Mouse (Mus musculus) G1E (cell line): ENCODE data around the gene Ube4b.

ENCODE experiments used
- CTCF ChIP-seq: IDR thresholded peaks from 2 replicates; pipeline ENCODE4 v1.5.1; 2012; ENCODE audit warnings: low read depth, low read length, inconsistent platforms, mixed read lengths
- GATA1 ChIP-seq: IDR thresholded peaks from 2 replicates; pipeline ENCODE4 v1.6.1; 2012; ENCODE audit warnings: borderline replicate concordance, low read length, inconsistent platforms, mixed read lengths
- GATA2 ChIP-seq: IDR thresholded peaks from 2 replicates; pipeline ENCODE4 v1.6.1; 2012; ENCODE audit warnings: low read depth, low read length, inconsistent platforms, borderline replicate concordance
- POLR2AphosphoS5 ChIP-seq: IDR thresholded peaks from 2 replicates; pipeline ENCODE4 v1.6.1; 2012; ENCODE audit warnings: low read depth, low read length, inconsistent platforms; ENCODE audit not compliant: insufficient replicate concordance
- TAL1 ChIP-seq: conservative IDR thresholded peaks from 2 replicates; pipeline ENCODE4 v1.6.1; 2012; ENCODE audit warnings: low read depth, low read length, inconsistent platforms, mixed read lengths

DNA sequence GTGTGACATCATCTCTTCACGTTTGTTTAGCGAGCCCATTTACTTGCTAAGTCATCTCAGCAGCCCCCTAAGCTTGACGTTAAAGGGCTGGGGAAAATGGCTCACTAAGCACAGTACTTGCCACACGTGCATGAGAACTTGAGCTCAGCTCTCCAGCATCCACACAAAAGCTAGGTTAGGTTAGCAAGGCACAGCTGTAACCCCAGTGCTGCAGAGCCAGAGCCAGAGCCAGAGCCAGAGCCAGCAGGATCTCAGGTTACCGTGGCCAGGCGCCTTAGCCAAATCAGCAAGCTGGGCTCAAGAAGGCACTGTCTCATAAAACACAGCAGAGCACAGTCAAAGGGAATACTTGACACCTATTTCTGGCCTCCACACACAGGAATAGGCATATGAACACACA, 31.0 kb downstream of the Ube4b start:
- TF ChIP-seq CTCF (no peak), GATA1 (no peak), TAL1 (no peak), GATA2 (no peak), POLR2AphosphoS5 (no peak)
